Mouse (Mus musculus): Measurements from ENCODE around the gene Stau1.

DNA sequence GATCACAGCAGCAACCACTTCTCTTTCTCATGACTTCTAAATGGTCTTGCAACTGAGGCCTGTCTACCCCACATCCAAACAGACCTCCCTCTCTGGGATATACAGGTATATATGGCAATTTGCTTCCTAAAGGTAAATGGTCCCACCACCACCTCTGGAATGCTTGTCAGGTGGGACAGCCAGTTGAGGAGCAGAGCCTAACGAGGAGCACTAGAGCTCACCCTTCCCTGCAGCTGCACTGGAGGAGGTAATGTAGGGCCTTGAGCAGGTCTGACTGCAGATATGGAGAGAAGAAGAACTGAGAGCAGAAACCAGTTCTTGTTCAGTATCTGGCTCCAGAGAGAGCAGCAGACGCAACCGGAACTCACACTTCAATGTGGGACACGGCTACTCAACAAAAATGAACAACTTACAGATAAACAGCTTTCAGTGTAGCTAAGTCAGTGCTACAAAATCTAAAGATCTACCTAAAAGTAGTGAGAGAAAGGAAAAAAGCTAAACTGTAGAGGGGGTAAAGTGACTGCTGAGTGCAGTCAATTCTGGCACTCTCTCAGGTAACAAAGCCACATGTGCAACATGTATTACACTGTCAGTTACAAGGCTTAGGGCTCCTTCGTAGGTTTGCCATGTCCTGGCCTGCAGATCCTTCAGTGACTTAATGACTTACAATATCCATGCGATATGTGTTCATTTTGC lies 21.8 kb downstream of the Stau1 start:
- TF ChIP-seq POLR2A (IDR thresholded peaks at IDR 0.05; ENCODE audit: extremely low read depth, insufficient read depth, low read length) = no peak
- TF ChIP-seq CTCF (IDR thresholded peaks at IDR 0.05; ENCODE audit: extremely low read depth, insufficient read depth, low read length) = no peak

All from cortical plate, adult 2 months (tissue).